Mouse (Mus musculus) lung, postnatal 36 days (tissue): ENCODE measurements around the gene Tmem11.

Experiments used
- DNase-seq: peaks from one replicate; pipeline ENCODE4 v3.0.0; 2022; ENCODE audit warnings: mixed read lengths

The Tmem11 gene

DNA sequence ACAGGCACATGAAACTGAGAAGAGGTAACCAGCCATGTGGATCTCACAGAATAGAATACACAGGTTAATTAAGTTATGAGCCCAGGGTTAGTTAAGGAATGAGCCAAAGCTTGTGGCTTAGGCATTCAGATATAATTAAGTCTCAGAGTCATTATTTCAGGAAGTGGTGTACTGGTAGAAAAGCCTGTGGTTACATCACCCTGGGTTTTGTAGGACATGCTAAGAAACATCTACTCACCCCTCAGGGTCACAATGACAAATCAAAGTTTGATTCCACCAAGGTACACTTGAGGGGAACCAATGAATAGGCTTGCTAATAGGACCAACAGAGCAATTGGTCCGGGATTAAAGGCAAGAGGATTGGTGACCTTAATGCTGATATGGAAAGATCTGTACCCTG lies 52.4 kb downstream of the Tmem11 start:
- DNase-seq, result no peak

DNA sequence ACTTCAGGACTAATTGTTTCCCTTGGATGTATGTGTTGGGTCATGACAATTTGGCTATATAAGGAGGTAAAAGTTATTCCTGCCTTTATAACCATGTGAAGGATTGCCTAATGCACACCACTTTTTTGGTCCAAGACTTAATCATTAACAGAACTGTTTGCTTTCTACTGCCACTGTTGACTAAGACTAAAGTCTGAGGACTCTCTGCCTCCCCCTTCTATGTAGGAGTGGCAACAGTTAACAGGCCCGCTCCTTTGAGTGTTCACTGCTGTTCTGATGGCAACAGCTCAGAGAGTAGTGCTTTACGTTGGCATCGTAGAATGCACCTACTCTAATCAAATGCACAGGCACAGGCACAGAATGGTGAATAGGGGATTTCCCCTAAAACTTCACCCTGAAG lies 53.9 kb downstream of the Tmem11 start:
- peak; percentile 78 for DNase-seq

DNA sequence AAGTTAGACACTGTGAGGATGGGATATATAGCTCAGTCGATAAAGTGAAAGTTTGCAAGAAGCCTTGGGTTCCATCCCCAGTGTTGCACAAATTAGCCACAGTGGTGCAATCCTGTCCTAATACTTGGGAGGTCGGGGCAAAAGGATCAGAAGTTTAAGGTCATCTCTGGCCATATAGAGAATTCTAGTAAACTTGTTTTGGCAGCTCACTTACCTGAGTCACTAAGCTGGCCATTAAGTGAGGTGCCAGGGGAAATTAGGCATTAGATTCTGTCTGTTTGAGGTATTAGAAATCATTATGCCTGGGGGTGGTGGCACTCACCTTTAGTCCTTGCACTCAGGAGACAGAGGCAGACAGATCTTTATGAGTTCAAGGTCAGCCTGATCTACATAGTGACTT lies 55.3 kb downstream of the Tmem11 start:
- DNase-seq, result no peak

DNA sequence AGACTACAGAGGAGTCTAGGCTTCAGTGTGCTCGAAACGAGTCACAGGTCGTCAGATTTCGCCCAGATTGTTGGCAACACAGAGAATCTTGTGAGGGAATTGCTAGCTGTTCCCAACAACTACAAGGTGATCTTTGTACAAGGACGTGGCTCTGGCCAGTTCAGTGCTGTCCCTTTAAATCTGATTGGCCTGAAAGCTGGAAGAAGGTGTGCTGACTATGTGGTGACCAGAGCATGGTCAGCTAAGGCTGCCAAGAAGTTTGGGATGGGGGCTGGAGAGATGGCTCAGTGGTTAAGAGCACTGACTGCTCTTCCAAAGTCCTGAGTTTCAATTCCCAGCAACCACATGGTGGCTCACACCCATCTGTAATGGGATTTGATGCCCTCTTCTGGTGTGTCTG lies 62.7 kb downstream of the Tmem11 start:
- DNase-seq, result no peak
